ENCODE assay signal across 14 mouse cellular contexts in the genomic region with DNA sequence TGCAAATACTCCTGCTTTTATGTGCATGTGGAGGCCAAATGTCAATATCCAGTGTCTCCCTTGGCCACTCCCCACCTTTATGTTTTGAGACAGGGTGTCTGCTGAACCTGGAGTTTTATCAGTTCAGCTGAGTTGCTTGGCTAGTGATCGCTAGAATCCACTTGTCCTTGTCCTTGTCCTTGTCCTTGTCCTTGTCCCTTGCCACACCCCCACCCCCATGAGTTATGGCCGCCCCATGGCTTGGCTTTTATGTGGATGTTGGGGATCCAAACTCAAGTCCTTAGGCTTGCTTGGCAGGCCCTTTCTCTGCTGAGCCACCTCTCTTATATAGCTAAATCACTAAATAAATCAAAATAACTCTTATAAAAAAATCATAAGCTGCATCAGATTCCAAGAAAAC. TPM values are rescaled to one million over a fixed set of nuclear protein-coding genes. Genes with fewer than 3 reads are reported as not detected.
DNase-seq lines count a peak whose midpoint lies in the region; ATAC-seq and TF ChIP-seq lines count a peak whose summit lies in the region.
"Had no signal": no experiment of that assay in that cellular context is flagged by ENCODE, and none has a peak within 500 bp of the region (broad histone marks: within the 10 kb centered on the region; RNA-seq: fewer than 3 reads in every experiment).

No protein-coding gene starts in this region.

- 0 out of 2 replicates have a peak overlapping the region, but pooled peaks have one; percentile 55 for H3K27ac ChIP-seq in hindbrain, embryonic 13.5 days
- H3K27ac ChIP-seq in hindbrain, embryonic 14.5 days, result no peak overlapping the region
- peak overlapping the region; percentile 83 for H3K27ac ChIP-seq in small intestine, adult 2 months (ENCODE audit: insufficient read depth, low read depth, low read length)
- H3K27ac ChIP-seq: forebrain, embryonic 13.5 days; kidney, embryonic 15.5 days; liver, embryonic 14.5 days; neural tube, embryonic 12.5 days had no signal

- no peak overlapping the region for H3K4me3 ChIP-seq in hindbrain, embryonic 13.5 days
- H3K4me3 ChIP-seq in hindbrain, embryonic 14.5 days (replicated peaks; ENCODE audit: low read length), result no peak overlapping the region
- H3K4me3 ChIP-seq in small intestine, adult 2 months (ENCODE audit: low read depth, low read length), result no peak overlapping the region
- H3K4me3 ChIP-seq: forebrain, embryonic 13.5 days; heart, embryonic 12.5 days; kidney, embryonic 15.5 days; neural tube, embryonic 12.5 days had no signal

- no peak for TF ChIP-seq CTCF in small intestine, adult 2 months (IDR thresholded peaks at IDR 0.05; ENCODE audit: extremely low read depth, insufficient read length, insufficient replicate concordance, low read depth, low read length)

- H3K27me3 ChIP-seq in hindbrain, embryonic 13.5 days, result no peaks in the 10 kb centered on the region
- no peaks in the 10 kb centered on the region for H3K27me3 ChIP-seq in hindbrain, embryonic 14.5 days (ENCODE audit: control insufficient read depth, insufficient read depth, low read length)
- no peaks in the 10 kb centered on the region for H3K27me3 ChIP-seq in small intestine, adult 2 months (ENCODE audit: control insufficient read depth, insufficient read depth, low read length)
- H3K27me3 ChIP-seq: forebrain, embryonic 13.5 days; heart, embryonic 12.5 days; kidney, embryonic 15.5 days; neural tube, embryonic 12.5 days had no signal

- H3K36me3 ChIP-seq in hindbrain, embryonic 13.5 days, result peaks cover 24% of the 10 kb centered on the region
- H3K36me3 ChIP-seq in hindbrain, embryonic 14.5 days (replicated peaks; ENCODE audit: control insufficient read depth, insufficient read depth), result peaks cover 19% of the 10 kb centered on the region
- H3K36me3 ChIP-seq in small intestine, adult 2 months (ENCODE audit: control insufficient read depth, insufficient read depth, low read length), result peaks cover 19% of the 10 kb centered on the region

- H3K9ac ChIP-seq in hindbrain, embryonic 13.5 days, result no peak overlapping the region
- H3K9ac ChIP-seq in hindbrain, embryonic 14.5 days, result no peak overlapping the region
- H3K9ac ChIP-seq: forebrain, embryonic 13.5 days; heart, embryonic 12.5 days; kidney, embryonic 15.5 days; liver, embryonic 14.5 days; neural tube, embryonic 12.5 days had no signal

- no peak overlapping the region for H3K4me2 ChIP-seq in hindbrain, embryonic 13.5 days
- no peak overlapping the region for H3K4me2 ChIP-seq in hindbrain, embryonic 14.5 days (replicated peaks)
- H3K4me2 ChIP-seq: forebrain, embryonic 13.5 days; heart, embryonic 12.5 days; kidney, embryonic 15.5 days; neural tube, embryonic 12.5 days had no signal

- H3K4me1 ChIP-seq in hindbrain, embryonic 13.5 days (replicated peaks), result peaks cover 40% of the 10 kb centered on the region
- H3K4me1 ChIP-seq in hindbrain, embryonic 14.5 days (replicated peaks; ENCODE audit: control insufficient read depth, insufficient read depth, low read length), result peaks cover 25% of the 10 kb centered on the region
- H3K4me1 ChIP-seq in small intestine, adult 2 months (ENCODE audit: control insufficient read depth, insufficient read depth, insufficient read length, low read length), result peaks cover 54% of the 10 kb centered on the region

- DNase-seq in hindbrain, embryonic 14.5 days (ENCODE audit: low spot score), result no peak
- DNase-seq in adrenal gland, postnatal 10 days, result peak; percentile 68
- peak; percentile 78 to 80 for DNase-seq in adrenal gland, postnatal 36 days
- DNase-seq in ovary, adult 18-20 months (ENCODE audit: low spot score), result no peak
- DNase-seq: right cerebral cortex, postnatal 14 days; thymus, adult 18-20 months had no signal

- ATAC-seq in hindbrain, embryonic 13.5 days (ENCODE audit: low FRiP score), result no peak
- no peak for ATAC-seq in hindbrain, embryonic 14.5 days (ENCODE audit: low FRiP score)
- no peak for ATAC-seq in megakaryocyte progenitor cell, adult 5-6 weeks (replicated peaks; ENCODE audit: poor library complexity)
- ATAC-seq: forebrain, embryonic 13.5 days had no signal

- no peaks in the 10 kb centered on the region for H3K9me3 ChIP-seq in hindbrain, embryonic 13.5 days
- no peaks in the 10 kb centered on the region for H3K9me3 ChIP-seq in hindbrain, embryonic 14.5 days (ENCODE audit: control insufficient read depth, low read length)
- H3K9me3 ChIP-seq: forebrain, embryonic 13.5 days; heart, embryonic 12.5 days; kidney, embryonic 15.5 days; neural tube, embryonic 12.5 days had no signal

- no peak for TF ChIP-seq POLR2A in small intestine, adult 2 months (IDR thresholded peaks at IDR 0.05; ENCODE audit: low read depth, low read length)

- WGBS in hindbrain, embryonic 13.5 days, result 82% methylated on average over 2 of the region's 2 CpGs
- WGBS in hindbrain, embryonic 14.5 days, result 91% methylated on average over 2 of the region's 2 CpGs
- 43% methylated on average over 2 of the region's 2 CpGs for WGBS in small intestine, adult 2 months

RNA-seq across cellular contexts. Expression of a gene that starts 29.6 kb away (rescaled TPM):
- 17.3 and 19.5 TPM in 2 replicates for polyA plus RNA-seq in hindbrain, embryonic 13.5 days (2015; fragmentation: Nextera tagmentation; extraction: Ambion mirVana)
- polyA plus RNA-seq in hindbrain, embryonic 14.5 days (2014; fragmentation: Nextera tagmentation; extraction: Ambion mirVana), result 25.1 and 26.8 TPM in 2 replicates
- total RNA-seq in adrenal gland, postnatal 10 days (2021), result 100 to 1,000 TPM; 247 to 382 TPM
- 1,000 to 10,000 TPM; 1,294 to 1,382 TPM for total RNA-seq in adrenal gland, postnatal 36 days (2021)
- 40.6 and 103 TPM in 2 replicates for polyA plus RNA-seq in small intestine, adult 2 months (2012; rRNA removed)
- 58.0 and 60.4 TPM in 2 replicates for total RNA-seq in megakaryocyte progenitor cell, adult 5-6 weeks (2015)
- total RNA-seq in megakaryocyte progenitor cell, adult 5-6 weeks (2017), result 28.3 and 30.2 TPM in 2 replicates

Comparison
In these comparisons a context has a peak if more than half of its experiments do, and no peak if none do; other contexts are left out.
1. DNase-seq: peak in adrenal gland, postnatal 10 days (single experiment) and adrenal gland, postnatal 36 days (2 of 2); none in hindbrain, embryonic 14.5 days (single experiment) and ovary, adult 18-20 months (single experiment).
2. RNA of a gene that starts 29.6 kb away (total RNA-seq): 1,294 to 1,382 TPM in adrenal gland, postnatal 36 days and 247 to 382 TPM in adrenal gland, postnatal 10 days; 28.3 to 60.4 TPM in megakaryocyte progenitor cell, adult 5-6 weeks; every median in the first group is over 4 times any median in the second.